Mouse (Mus musculus): ENCODE measurements around the gene Uhmk1. TPM values are rescaled to one million over a fixed set of nuclear protein-coding genes. Genes with fewer than 3 reads are reported as not detected.

Uhmk1 gene
- total and polyA plus RNA-seq, 3 experiments, result 22.7 to 32.5 (median 25.0) TPM

DNA sequence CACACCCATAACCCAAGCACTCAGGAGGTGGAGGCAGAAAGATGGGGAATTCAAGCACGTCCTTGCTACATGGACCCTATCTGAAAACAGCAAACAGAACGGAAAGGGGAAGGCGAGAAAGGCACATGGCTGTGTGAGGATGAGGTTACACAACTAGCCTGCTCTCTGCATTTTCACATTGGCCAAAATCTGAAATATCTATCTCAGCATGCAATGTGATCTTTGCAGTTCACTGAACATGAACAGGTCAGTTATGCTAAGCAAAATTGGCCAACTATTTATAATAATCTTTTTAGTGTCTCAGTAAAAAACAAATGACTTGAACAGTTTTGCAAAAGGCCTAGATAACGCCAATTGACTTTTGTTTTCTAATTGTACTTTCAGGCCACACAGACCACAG is 65.4 kb downstream of the Uhmk1 start:
- Histone ChIP-seq H3K27me3 (replicated peaks) (no peaks in the 10 kb centered on the region), H3K9ac (ENCODE audit: insufficient read depth, low read depth) (no peak overlapping the region), H3K27ac (ENCODE audit: insufficient read depth, low read depth) (no peak overlapping the region), H3K9me3 (replicated peaks; ENCODE audit: low read length) (no peaks in the 10 kb centered on the region), H3K4me2 (ENCODE audit: insufficient read depth, low read depth, poor library complexity, severe bottlenecking) (no peak overlapping the region), H3K79me2 (replicated peaks; ENCODE audit: control insufficient read depth, extremely low read depth, insufficient read depth, poor library complexity, severe bottlenecking) (no peaks in the 10 kb centered on the region; the same call in 1 of the 2 replicates), H3K4me3 (replicated peaks in 1 of 3; ENCODE audit: low read depth in 2 of 3, low read length in 2 of 3, poor library complexity in 1 of 3) (no peak overlapping the region), H3K4me1 (ENCODE audit: control insufficient read depth in 1 of 2, insufficient read depth in 2 of 2) (peaks cover 5 to 49% of the 10 kb centered on the region in 2 experiments; a peak in 2 of 4 replicates), H3K36me3 (replicated peaks in 1 of 2; ENCODE audit: control insufficient read depth in 1 of 2, insufficient read depth in 1 of 2, low read length in 1 of 2) (peaks cover 24 to 57% of the 10 kb centered on the region in 2 experiments)
- dilution Hi-C loops (cut with MboI; ENCODE audit: extremely low pct_ligation_motif_present, extremely low pct_unique_long_range_greater_than_20kb, low sequenced_read_pairs), result no loop called here
- DNase-seq (ENCODE audit: extremely low read depth), result no peak
- TF ChIP-seq MYC (IDR thresholded peaks at IDR 0.05; ENCODE audit: low read depth, low read length) (0 out of 2 replicates have a peak, but pooled peaks have one; percentile 24), MEF2A (IDR thresholded peaks at IDR 0.05; ENCODE audit: borderline replicate concordance, low read depth, low read length) (no peak)
- in situ Hi-C loops (cut with MboI; ENCODE audit: low pct_ligation_motif_present, low pct_unique_long_range_greater_than_20kb, low sequenced_read_pairs), result loop anchor here (25.0 kb wide), 2 partner anchors 487 to 612 kb away; partner anchors contain the start of genes Nuf2 and Rgs5

DNA sequence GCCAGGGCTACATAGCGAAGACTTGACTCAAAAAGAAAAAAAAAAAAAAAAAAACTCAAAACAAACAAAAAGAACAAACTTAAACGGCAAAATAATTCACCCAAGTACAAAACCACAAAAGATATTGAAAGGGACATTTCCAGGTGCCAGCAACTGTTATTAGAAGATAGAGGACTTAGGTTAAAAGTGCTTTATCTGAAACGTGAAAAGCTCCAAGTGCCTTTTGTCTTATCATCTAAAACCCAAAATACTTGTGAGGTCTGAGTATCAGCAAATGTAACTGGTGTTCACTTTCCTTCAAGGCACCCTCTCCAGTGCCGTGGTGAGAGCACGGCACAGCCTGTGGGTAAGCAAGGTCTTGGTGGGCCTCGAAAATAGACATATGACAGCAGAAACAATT is 66.7 kb downstream of the Uhmk1 start:
- no peak overlapping the region for H3K27ac ChIP-seq (ENCODE audit: insufficient read depth, low read depth)
- dilution Hi-C loops (cut with MboI; ENCODE audit: extremely low pct_ligation_motif_present, extremely low pct_unique_long_range_greater_than_20kb, low sequenced_read_pairs) (no loop called here), in situ Hi-C loops (cut with MboI; ENCODE audit: low pct_ligation_motif_present, low pct_unique_long_range_greater_than_20kb, low sequenced_read_pairs) (loop anchor here (25.0 kb wide), 1 partner anchor 486 kb away; the partner anchor contains the start of gene Rgs5)
- H3K4me3 ChIP-seq (replicated peaks in 1 of 3; ENCODE audit: low read depth in 2 of 3, low read length in 2 of 3, poor library complexity in 1 of 3), result no peak overlapping the region
- no peaks in the 10 kb centered on the region for H3K9me3 ChIP-seq (replicated peaks; ENCODE audit: low read length)
- no peak overlapping the region for H3K9ac ChIP-seq (ENCODE audit: insufficient read depth, low read depth)
- peaks cover 2 to 41% of the 10 kb centered on the region in 2 experiments; a peak in 2 of 4 replicates for H3K4me1 ChIP-seq (ENCODE audit: control insufficient read depth in 1 of 2, insufficient read depth in 2 of 2)
- no peaks in the 10 kb centered on the region for H3K27me3 ChIP-seq (replicated peaks)
- H3K79me2 ChIP-seq (replicated peaks; ENCODE audit: control insufficient read depth, extremely low read depth, insufficient read depth, poor library complexity, severe bottlenecking), result no peaks in the 10 kb centered on the region; the same call in 1 of the 2 replicates
- H3K4me2 ChIP-seq (ENCODE audit: insufficient read depth, low read depth, poor library complexity, severe bottlenecking), result no peak overlapping the region
- DNase-seq (ENCODE audit: extremely low read depth), result no peak
- peaks cover 33 to 69% of the 10 kb centered on the region in 2 experiments for H3K36me3 ChIP-seq (replicated peaks in 1 of 2; ENCODE audit: control insufficient read depth in 1 of 2, insufficient read depth in 1 of 2, low read length in 1 of 2)
- no peak for TF ChIP-seq UBTF (IDR thresholded peaks at IDR 0.05; ENCODE audit: low read depth, low read length)
- no peak for TF ChIP-seq PAX5 (IDR thresholded peaks at IDR 0.05; ENCODE audit: low read length)
- no peak for TF ChIP-seq HCFC1 (IDR thresholded peaks at IDR 0.05; ENCODE audit: low read depth, low read length)
- TF ChIP-seq USF1 (IDR thresholded peaks at IDR 0.05; ENCODE audit: low read depth, low read length), result no peak
- no peak for TF ChIP-seq ZNF384 (IDR thresholded peaks at IDR 0.05; ENCODE audit: low read depth, low read length)
- TF ChIP-seq IRF4 (IDR thresholded peaks at IDR 0.05; ENCODE audit: low read depth, low read length), result no peak
- no peak for TF ChIP-seq RAD21 (IDR thresholded peaks at IDR 0.05; ENCODE audit: low read depth, low read length)
- no peak for TF ChIP-seq MYC (IDR thresholded peaks at IDR 0.05; ENCODE audit: low read depth, low read length)
- TF ChIP-seq ZC3H11A (IDR thresholded peaks at IDR 0.05; ENCODE audit: low read depth, low read length), result no peak
- TF ChIP-seq CTCF (conservative IDR thresholded peaks at IDR 0.05 in 1 of 2, IDR thresholded peaks at IDR 0.05 in 1 of 2; ENCODE audit: low read depth in 2 of 2, low read length in 2 of 2), result no peak
- no peak for TF ChIP-seq CHD2 (IDR thresholded peaks at IDR 0.05; ENCODE audit: low read length)
- no peak for TF ChIP-seq ZKSCAN1 (IDR thresholded peaks at IDR 0.05; ENCODE audit: borderline replicate concordance, low read depth, low read length)
- TF ChIP-seq MAZ (IDR thresholded peaks at IDR 0.05; ENCODE audit: low read depth, low read length), result no peak
- TF ChIP-seq CHD1 (IDR thresholded peaks at IDR 0.05; ENCODE audit: low read depth, low read length), result no peak
- TF ChIP-seq USF2 (conservative IDR thresholded peaks at IDR 0.05; ENCODE audit: low read depth, low read length), result no peak

All from CH12.LX (cell line).